Mouse (Mus musculus): ENCODE data around the gene Wnt7b.

- TF ChIP-seq CTCF (IDR thresholded peaks at IDR 0.05; ENCODE audit: extremely low read depth, insufficient read length, insufficient replicate concordance, low read depth, low read length) (no peak), POLR2A (IDR thresholded peaks at IDR 0.05; ENCODE audit: low read depth, low read length) (no peak)
These were observed 17.3 kb downstream of the Wnt7b start for GRCm38 (mm10) chr15:85564966-85565365.
